Mouse (Mus musculus) ovary, postnatal 14 days (tissue): ENCODE measurements around the gene Ctsh.
"Not testable (repeated sequence)": the region's sequence is repeated elsewhere in the genome, so short reads cannot be mapped to it uniquely, and the experiment has no call there.

Source experiments
- DNase-seq: peaks from one replicate; pipeline ENCODE4 v3.0.0; 2022; ENCODE audit warnings: low spot score

The Ctsh gene

GRCm38 (mm10) chr9:90059828-90060573 lies 6.0 kb downstream of the Ctsh start:
- DNase-seq = no peak

GRCm38 (mm10) chr9:90060574-90060875 lies 6.6 kb downstream of the Ctsh start:
- DNase-seq = no peak

- DNase-seq = not testable (repeated sequence)
Observed at GRCm38 (mm10) chr9:90060932-90061331, 7.0 kb downstream of the Ctsh start.

GRCm38 (mm10) chr9:90067341-90067740 lies 13.4 kb downstream of the Ctsh start:
- DNase-seq = no peak

GRCm38 (mm10) chr9:90068786-90069185 lies 14.8 kb downstream of the Ctsh start:
- no peak for DNase-seq

GRCm38 (mm10) chr9:90069485-90069884 lies 15.5 kb downstream of the Ctsh start:
- DNase-seq = no peak

- DNase-seq = no peak
Observed at GRCm38 (mm10) chr9:90070174-90070573, 16.2 kb downstream of the Ctsh start.

GRCm38 (mm10) chr9:90075336-90075735 lies 21.4 kb downstream of the Ctsh start:
- no peak for DNase-seq

- no peak for DNase-seq
Observed at GRCm38 (mm10) chr9:90076131-90076530, 22.2 kb downstream of the Ctsh start.

- peak; percentile 64 for DNase-seq
Observed at GRCm38 (mm10) chr9:90076849-90077461, 23.0 kb downstream of the Ctsh start.

GRCm38 (mm10) chr9:90081961-90082360 lies 28.0 kb downstream of the Ctsh start:
- not testable (repeated sequence) for DNase-seq

- no peak for DNase-seq
Observed at GRCm38 (mm10) chr9:90082992-90083391, 29.0 kb downstream of the Ctsh start.

- no peak for DNase-seq
Observed at GRCm38 (mm10) chr9:90084152-90084551, 30.2 kb downstream of the Ctsh start.

GRCm38 (mm10) chr9:90084766-90085468 lies 31.0 kb downstream of the Ctsh start:
- no peak for DNase-seq

- DNase-seq = no peak
Observed at GRCm38 (mm10) chr9:90087906-90088485, 34.0 kb downstream of the Ctsh start.

- no peak for DNase-seq
Observed at GRCm38 (mm10) chr9:90089339-90090104, 35.6 kb downstream of the Ctsh start.

GRCm38 (mm10) chr9:90098934-90099333 lies 45.0 kb downstream of the Ctsh start:
- DNase-seq = no peak

- no peak for DNase-seq
Observed at GRCm38 (mm10) chr9:90100760-90101159, 46.8 kb downstream of the Ctsh start.

GRCm38 (mm10) chr9:90105462-90105861 lies 51.5 kb downstream of the Ctsh start:
- DNase-seq = no peak

GRCm38 (mm10) chr9:90106915-90107314 lies 53.0 kb downstream of the Ctsh start:
- no peak for DNase-seq

GRCm38 (mm10) chr9:90108272-90108671 lies 54.3 kb downstream of the Ctsh start:
- DNase-seq = no peak

GRCm38 (mm10) chr9:90109386-90109785 lies 55.4 kb downstream of the Ctsh start:
- no peak for DNase-seq
